Mouse (Mus musculus) embryonic fibroblast, embryonic 13.5 days (primary cell): ENCODE measurements around the gene Syde2.

Experiments
- CTCF ChIP-seq: IDR thresholded peaks from 2 replicates; pipeline ENCODE4 v1.5.1; 2011; ENCODE audit warnings: mild to moderate bottlenecking, control low read depth, low read length, moderate library complexity, borderline replicate concordance; ENCODE audit not compliant: insufficient read depth
- POLR2A ChIP-seq: IDR thresholded peaks from 2 replicates; pipeline ENCODE4 v1.6.1; 2011; ENCODE audit warnings: low read depth, mild to moderate bottlenecking, control low read depth, low read length, moderate library complexity

- peak; percentile 67; the same call in 1 of the 2 replicates for TF ChIP-seq CTCF
- TF ChIP-seq POLR2A, result no peak
Observed at GRCm38 (mm10) chr3:145941971-145942370, 45.7 kb upstream of the Syde2 start.
